Mouse (Mus musculus) lung, embryonic 15.5 days (tissue): ENCODE measurements around the gene Mylk. TPM values are rescaled to one million over a fixed set of nuclear protein-coding genes. Genes with fewer than 3 reads are reported as not detected.

Experiments
- ATAC-seq: fragments of 200-750 bp; cut with Nextera tagmentation; 2 replicates; pipeline ENCODE4 v1.8.0; 2017; ENCODE audit warnings: moderate number of reproducible peaks, borderline replicate concordance; ENCODE audit not compliant: low FRiP score, low TSS enrichment; ENCODE audit errors: extremely low read depth
- H3K27ac ChIP-seq: fragments of 300-500 bp; sonication (generic); 2 replicates; pipeline ENCODE4 v1.5.1; 2015; ENCODE audit warnings: moderate library complexity, mild to moderate bottlenecking, inconsistent platforms
- H3K27me3 ChIP-seq: fragments of 300-500 bp; sonication (generic); 2 replicates; pipeline ENCODE4 v1.6.1; 2015; ENCODE audit warnings: inconsistent platforms
- H3K36me3 ChIP-seq: fragments of 300-500 bp; sonication (generic); 2 replicates; pipeline ENCODE4 v1.6.1; 2015; ENCODE audit warnings: inconsistent platforms
- H3K4me1 ChIP-seq: fragments of 300-500 bp; sonication (generic); 2 replicates; pipeline ENCODE4 v1.6.1; 2015; ENCODE audit warnings: inconsistent platforms
- H3K4me2 ChIP-seq: fragments of 300-500 bp; sonication (generic); 2 replicates; pipeline ENCODE4 v1.6.1; 2015; ENCODE audit warnings: inconsistent platforms, mild to moderate bottlenecking, moderate library complexity
- H3K4me3 ChIP-seq: fragments of 300-500 bp; sonication (generic); 2 replicates; pipeline ENCODE4 v1.5.1; 2015; ENCODE audit warnings: mild to moderate bottlenecking, inconsistent platforms
- H3K9ac ChIP-seq: fragments of 300-500 bp; sonication (generic); 2 replicates; pipeline ENCODE4 v1.6.1; 2015; ENCODE audit warnings: inconsistent platforms
- H3K9me3 ChIP-seq: fragments of 300-500 bp; sonication (generic); 2 replicates; pipeline ENCODE4 v1.6.1; 2016; ENCODE audit warnings: inconsistent platforms
- WGBS: fragments of 180-500 bp; shearing (Covaris S2); methylation state at CpG from one replicate; pipeline ENCODE4 v1.1.7; 2015; 5-methylcytosine and 5-hydroxymethylcytosine counted together
- polyA plus RNA-seq: library from polyadenylated mRNA; unstranded; fragments of >200 nt; fragmentation: Nextera tagmentation; extraction: Ambion mirVana; gene quantifications from 2 replicates; pipeline ENCODE4 v1.2.1, GENCODE M21; 2015

The Mylk gene
- polyA plus RNA-seq, 1 experiment from 2014 or later, result 147 TPM

DNA sequence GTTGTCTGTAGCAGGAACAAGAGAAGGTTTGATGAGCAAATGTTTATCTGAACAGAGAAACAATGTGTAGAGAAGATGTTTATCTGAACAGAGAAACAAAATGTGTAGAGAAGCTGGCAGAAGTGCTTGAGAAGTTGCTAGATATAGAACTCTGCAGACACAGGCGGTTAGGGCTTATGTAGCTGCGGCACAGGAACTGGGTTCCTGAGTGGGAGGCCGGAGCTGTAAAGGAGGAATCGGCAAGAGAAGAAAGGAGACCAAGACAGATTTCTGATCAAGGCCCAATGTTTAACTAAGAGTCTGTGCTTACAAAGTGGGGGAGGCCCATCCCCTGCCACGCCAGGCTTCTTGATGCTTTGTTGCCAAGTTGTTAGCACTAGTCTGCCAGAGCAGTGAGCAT is 291.7 kb downstream of the Mylk start:
- Histone ChIP-seq H3K36me3 (peaks cover 22% of the 10 kb centered on the region; the same call in 1 of the 2 replicates), H3K9ac (no peak overlapping the region), H3K4me1 (no peaks in the 10 kb centered on the region; the same call in 1 of the 2 replicates), H3K4me2 (no peak overlapping the region), H3K4me3 (no peak overlapping the region), H3K9me3 (no peaks in the 10 kb centered on the region), H3K27me3 (no peaks in the 10 kb centered on the region), H3K27ac (no peak overlapping the region)
- ATAC-seq, result no peak
- WGBS, result 67% methylated on average over 5 of the region's 5 CpGs

- Histone ChIP-seq H3K4me2 (no peak overlapping the region), H3K9ac (no peak overlapping the region), H3K36me3 (peaks cover 26% of the 10 kb centered on the region; the same call in 1 of the 2 replicates), H3K27ac (no peak overlapping the region), H3K4me3 (no peak overlapping the region), H3K4me1 (no peaks in the 10 kb centered on the region; the same call in 1 of the 2 replicates), H3K9me3 (no peaks in the 10 kb centered on the region), H3K27me3 (no peaks in the 10 kb centered on the region)
- 33% methylated on average over 4 of the region's 4 CpGs for WGBS
- ATAC-seq, result no peak
Measured at GRCm38 (mm10) chr16:35038343-35039057, 293.5 kb downstream of the Mylk start.

DNA sequence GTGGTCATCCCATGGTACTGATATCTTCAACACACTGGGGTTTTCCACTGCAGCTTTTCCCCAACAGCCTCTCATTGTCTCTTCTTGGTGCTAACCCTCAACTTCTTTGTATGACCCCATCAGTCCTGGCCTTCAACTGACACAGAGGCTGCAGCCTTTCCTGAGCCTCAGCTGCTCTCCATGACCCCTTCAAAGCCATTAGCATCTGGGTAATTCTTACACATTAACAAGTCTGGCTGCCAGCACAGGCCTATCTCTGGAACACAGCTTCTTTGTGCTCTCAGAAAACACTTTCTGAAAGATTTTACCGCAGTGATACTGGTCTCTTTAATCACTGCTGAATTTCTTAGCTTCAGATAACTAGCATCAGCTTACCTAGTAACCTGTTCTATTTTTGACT is 295.1 kb downstream of the Mylk start:
- no peak overlapping the region for H3K27ac ChIP-seq
- peaks cover 26% of the 10 kb centered on the region; the same call in 1 of the 2 replicates for H3K36me3 ChIP-seq
- 69% methylated on average over 1 of the region's 1 CpGs for WGBS
- no peak for ATAC-seq
- no peaks in the 10 kb centered on the region for H3K9me3 ChIP-seq
- H3K27me3 ChIP-seq, result no peaks in the 10 kb centered on the region
- no peak overlapping the region for H3K9ac ChIP-seq
- no peak overlapping the region for H3K4me2 ChIP-seq
- H3K4me3 ChIP-seq, result no peak overlapping the region
- H3K4me1 ChIP-seq, result no peaks in the 10 kb centered on the region; the same call in 1 of the 2 replicates

- Histone ChIP-seq H3K36me3 (peaks cover 26% of the 10 kb centered on the region; the same call in 1 of the 2 replicates), H3K9ac (no peak overlapping the region), H3K27ac (no peak overlapping the region), H3K4me2 (no peak overlapping the region), H3K4me1 (no peaks in the 10 kb centered on the region; the same call in 1 of the 2 replicates), H3K27me3 (no peaks in the 10 kb centered on the region), H3K9me3 (no peaks in the 10 kb centered on the region), H3K4me3 (no peak overlapping the region)
- WGBS, result 88% methylated on average over 7 of the region's 7 CpGs
- no peak for ATAC-seq
Measured at GRCm38 (mm10) chr16:35041001-35041400, 296.0 kb downstream of the Mylk start.

- 73% methylated on average over 6 of the region's 6 CpGs for WGBS
- Histone ChIP-seq H3K27ac (no peak overlapping the region), H3K27me3 (no peaks in the 10 kb centered on the region), H3K9me3 (no peaks in the 10 kb centered on the region), H3K36me3 (0 out of 2 replicates have a peak, but pooled peaks cover 11% of the 10 kb centered on the region), H3K4me1 (0 out of 2 replicates have a peak, but pooled peaks cover 3% of the 10 kb centered on the region), H3K4me3 (no peak overlapping the region), H3K9ac (no peak overlapping the region), H3K4me2 (no peak overlapping the region)
- ATAC-seq, result no peak
Measured at GRCm38 (mm10) chr16:35046081-35046775, 301.2 kb downstream of the Mylk start.

DNA sequence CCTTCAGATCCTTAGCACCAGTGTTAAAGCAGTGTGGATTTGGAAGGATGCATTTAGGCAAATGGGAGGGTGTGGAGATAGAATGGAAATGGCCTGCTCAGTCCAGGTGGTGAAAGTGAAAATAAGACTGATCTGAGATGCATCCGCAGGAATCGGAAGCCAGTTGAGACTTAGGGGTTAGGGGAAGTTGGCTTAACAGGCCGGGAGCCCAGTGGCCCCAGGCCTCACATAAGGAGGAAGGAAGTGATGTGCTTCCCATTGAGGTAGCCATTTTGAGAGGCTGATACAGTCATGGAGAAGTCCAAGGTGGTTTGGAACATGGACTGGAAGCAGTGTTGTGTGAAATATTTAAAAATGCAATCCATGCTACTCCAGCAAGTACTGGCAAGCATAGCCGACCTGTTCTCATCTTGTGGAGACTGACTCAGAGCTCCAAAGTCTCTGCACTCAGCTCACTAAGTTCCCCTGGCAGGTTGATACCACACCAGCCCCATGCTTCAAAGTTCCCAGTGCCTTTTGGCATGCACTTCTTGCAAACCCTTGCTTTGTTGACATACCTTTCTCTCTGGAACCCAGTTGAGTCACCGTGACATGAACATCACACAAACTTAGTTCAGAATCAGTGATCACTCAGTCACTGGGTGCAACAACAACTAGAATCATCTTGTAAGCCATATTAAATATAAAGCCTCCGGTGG is 302.4 kb downstream of the Mylk start:
- H3K27me3 ChIP-seq, result no peaks in the 10 kb centered on the region
- no peaks in the 10 kb centered on the region for H3K9me3 ChIP-seq
- no peak for ATAC-seq
- 0 out of 2 replicates have a peak, but pooled peaks cover 3% of the 10 kb centered on the region for H3K4me1 ChIP-seq
- H3K4me2 ChIP-seq, result no peak overlapping the region
- H3K36me3 ChIP-seq, result 0 out of 2 replicates have a peak, but pooled peaks cover 2% of the 10 kb centered on the region
- no peak overlapping the region for H3K4me3 ChIP-seq
- no peak overlapping the region for H3K27ac ChIP-seq
- 88% methylated on average over 6 of the region's 6 CpGs for WGBS
- H3K9ac ChIP-seq, result no peak overlapping the region

DNA sequence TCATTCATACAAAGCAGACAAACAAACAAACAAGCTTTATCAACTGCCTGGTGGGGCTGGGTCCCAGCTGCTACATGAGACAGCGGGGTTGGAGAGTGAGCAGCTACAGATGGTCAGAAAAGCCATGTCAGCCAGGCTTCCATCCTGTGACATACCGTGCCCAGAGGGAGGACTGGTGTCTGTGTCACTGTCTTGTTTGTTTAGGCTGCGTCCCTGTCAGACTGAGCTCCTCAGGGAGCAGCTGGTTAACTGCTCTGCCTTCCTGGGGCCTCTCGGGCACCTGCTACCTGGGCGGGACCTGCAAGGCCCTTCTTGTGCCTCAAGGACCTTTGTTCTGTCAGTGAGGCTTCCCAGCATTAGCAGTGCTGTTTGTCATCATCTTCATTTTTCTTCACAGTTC is 306.1 kb downstream of the Mylk start:
- H3K36me3 ChIP-seq, result no peaks in the 10 kb centered on the region
- no peak overlapping the region for H3K9ac ChIP-seq
- H3K4me3 ChIP-seq, result no peak overlapping the region
- H3K27ac ChIP-seq, result no peak overlapping the region
- ATAC-seq, result no peak
- H3K27me3 ChIP-seq, result no peaks in the 10 kb centered on the region
- H3K9me3 ChIP-seq, result no peaks in the 10 kb centered on the region
- H3K4me2 ChIP-seq, result no peak overlapping the region
- 0 out of 2 replicates have a peak, but pooled peaks cover 3% of the 10 kb centered on the region for H3K4me1 ChIP-seq
- WGBS, result 51% methylated on average over 5 of the region's 5 CpGs

Other genes with a start within 250 kb of the Mylk start
- gene Kalrn, start 171.7 kb upstream of the Mylk start, polyA plus RNA-seq, result 14.4 and 14.6 TPM in 2 replicates
- not detected in 2 replicates for gene Ropn1, start 95.3 kb upstream of the Mylk start, polyA plus RNA-seq
- 8.7 and 9.3 TPM in 2 replicates for gene Ccdc14, start 54.6 kb upstream of the Mylk start, polyA plus RNA-seq